Mouse (Mus musculus) embryonic facial prominence, embryonic 15.5 days (tissue): ENCODE measurements at regions not wholly inside any gene's neighbourhood (a gene's known extent, or its start where the extent isn't known, plus 50 kb on each side); places are given as distances from the start of the nearest gene placed in this dataset.

Experiments
- ATAC-seq: fragments of 200-750 bp; cut with Nextera tagmentation; 2 replicates; pipeline ENCODE4 v1.8.0; 2017; ENCODE audit warnings: low read depth, moderate TSS enrichment; ENCODE audit not compliant: insufficient number of reproducible peaks, low FRiP score, low TSS enrichment
- H3K27ac ChIP-seq: fragments of 300-500 bp; sonication (generic); replicated peaks from 2 replicates; pipeline ENCODE4 v1.5.1; 2015; ENCODE audit warnings: mild to moderate bottlenecking, inconsistent platforms
- H3K27me3 ChIP-seq: fragments of 300-500 bp; sonication (generic); 2 replicates; pipeline ENCODE4 v1.6.1; 2015; ENCODE audit warnings: inconsistent platforms
- H3K36me3 ChIP-seq: fragments of 300-500 bp; sonication (generic); 2 replicates; pipeline ENCODE4 v1.6.1; 2015; ENCODE audit warnings: mild to moderate bottlenecking, inconsistent platforms
- H3K4me1 ChIP-seq: fragments of 300-500 bp; sonication (generic); 2 replicates; pipeline ENCODE4 v1.6.1; 2015; ENCODE audit warnings: inconsistent platforms
- H3K4me2 ChIP-seq: fragments of 300-500 bp; sonication (generic); replicated peaks from 2 replicates; pipeline ENCODE4 v1.6.1; 2015; ENCODE audit warnings: mild to moderate bottlenecking, inconsistent platforms
- H3K4me3 ChIP-seq: fragments of 300-500 bp; sonication (generic); replicated peaks from 2 replicates; pipeline ENCODE4 v1.5.1; 2015; ENCODE audit warnings: mild to moderate bottlenecking, inconsistent platforms
- H3K9ac ChIP-seq: fragments of 300-500 bp; sonication (generic); 2 replicates; pipeline ENCODE4 v1.6.1; 2015; ENCODE audit warnings: inconsistent platforms
- H3K9me3 ChIP-seq: fragments of 300-500 bp; sonication (generic); replicated peaks from 2 replicates; pipeline ENCODE4 v1.6.1; 2016; ENCODE audit warnings: inconsistent platforms
- WGBS: fragments of 180-500 bp; shearing (Covaris S2); methylation state at CpG from one replicate; pipeline ENCODE4 v1.1.7; 2015; 5-methylcytosine and 5-hydroxymethylcytosine counted together

DNA sequence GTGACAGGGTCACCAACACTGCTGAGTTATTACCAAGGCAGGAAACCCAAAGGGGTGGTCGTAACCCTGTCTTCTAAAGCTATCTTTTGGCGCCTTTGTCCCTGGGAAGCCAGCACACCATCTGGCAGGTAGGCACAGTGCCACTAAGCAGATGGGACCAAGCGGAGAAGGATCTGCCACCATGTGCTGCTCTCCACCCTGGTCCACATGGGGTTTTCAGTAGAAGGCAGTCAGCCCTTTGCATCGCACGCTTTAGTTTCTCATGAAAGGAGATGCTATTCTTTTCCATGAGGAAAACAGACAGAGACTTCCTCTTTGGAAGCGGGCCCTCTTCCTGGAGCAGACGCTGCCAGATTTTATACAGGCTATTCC is 358.3 kb upstream of the Mmadhc start:
- Histone ChIP-seq H3K4me2 (no peak overlapping the region), H3K36me3 (no peaks in the 10 kb centered on the region), H3K27ac (peak overlapping the region; percentile 24; the same call in 1 of the 2 replicates), H3K4me3 (no peak overlapping the region), H3K9me3 (no peaks in the 10 kb centered on the region), H3K4me1 (no peaks in the 10 kb centered on the region), H3K9ac (no peak overlapping the region), H3K27me3 (no peaks in the 10 kb centered on the region)
- WGBS, result 63% methylated on average over 7 of the region's 7 CpGs
- no peak for ATAC-seq

DNA sequence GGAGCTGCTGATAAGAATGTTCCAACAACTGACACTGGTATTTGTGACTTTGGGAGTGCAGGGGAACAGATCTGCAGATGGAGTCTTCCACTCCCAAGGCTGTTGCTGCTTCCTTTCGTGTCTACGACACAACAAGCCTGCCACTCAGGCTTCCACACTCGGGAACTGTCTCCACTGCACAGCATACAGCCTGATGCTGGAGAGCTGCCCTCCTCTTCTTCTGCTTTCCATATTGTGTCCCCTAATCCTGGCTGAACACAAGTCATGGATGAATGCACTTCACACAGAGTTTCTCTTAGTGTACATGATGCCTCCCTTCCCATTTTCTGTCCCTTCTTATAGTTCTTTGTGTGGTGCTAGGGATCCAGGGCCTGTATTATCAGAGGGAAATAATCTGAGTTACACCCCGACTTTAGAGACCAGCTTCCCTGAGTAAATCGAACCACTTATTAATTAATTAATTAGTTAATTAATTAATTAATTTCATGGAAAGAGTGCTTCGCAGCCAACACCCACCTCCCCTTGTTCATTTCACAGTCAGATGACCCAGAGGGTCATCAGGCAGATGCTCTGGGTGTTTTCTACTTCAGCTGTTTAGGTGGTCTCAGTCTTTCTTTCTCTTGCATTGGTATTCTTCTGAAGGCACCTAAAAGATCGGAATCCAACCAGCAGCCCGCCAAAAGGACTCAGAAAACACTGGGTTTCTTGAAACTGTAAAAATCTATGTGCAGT is 357.8 kb upstream of the Mmadhc start:
- no peak overlapping the region for H3K4me2 ChIP-seq
- no peaks in the 10 kb centered on the region for H3K4me1 ChIP-seq
- H3K27me3 ChIP-seq, result no peaks in the 10 kb centered on the region
- 80% methylated on average over 8 of the region's 8 CpGs for WGBS
- no peaks in the 10 kb centered on the region for H3K9me3 ChIP-seq
- H3K36me3 ChIP-seq, result no peaks in the 10 kb centered on the region
- H3K4me3 ChIP-seq, result no peak overlapping the region
- H3K27ac ChIP-seq, result peak overlapping the region; percentile 24; the same call in 1 of the 2 replicates
- no peak for ATAC-seq
- no peak overlapping the region for H3K9ac ChIP-seq

DNA sequence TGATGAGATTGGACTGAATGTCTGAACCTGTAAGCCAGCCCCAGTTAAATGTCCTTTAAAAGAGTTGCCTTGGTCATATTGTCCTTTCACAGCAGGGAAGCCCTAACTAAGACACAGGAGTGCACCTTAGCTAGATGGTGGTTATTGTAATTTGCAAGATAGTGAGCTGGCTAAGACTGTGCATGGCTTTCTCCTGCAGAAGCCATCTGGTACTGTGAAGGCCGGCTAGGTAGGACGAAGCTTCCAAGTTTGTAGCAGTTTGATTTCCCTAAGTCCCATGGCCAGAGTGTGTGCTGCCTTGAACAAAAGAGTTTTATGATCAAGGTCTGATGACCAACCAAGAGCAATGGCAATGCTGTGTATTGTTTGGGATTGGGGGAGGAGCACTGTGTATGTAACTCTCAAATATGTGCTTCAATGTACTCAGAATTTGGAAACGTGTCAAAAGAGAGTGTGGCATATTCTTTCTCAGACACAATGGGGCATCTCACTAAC is 356.6 kb upstream of the Mmadhc start:
- Histone ChIP-seq H3K4me3 (no peak overlapping the region), H3K9ac (no peak overlapping the region), H3K4me1 (no peaks in the 10 kb centered on the region), H3K36me3 (no peaks in the 10 kb centered on the region), H3K27me3 (no peaks in the 10 kb centered on the region), H3K27ac (no peak overlapping the region), H3K9me3 (no peaks in the 10 kb centered on the region), H3K4me2 (no peak overlapping the region)
- no peak for ATAC-seq
- WGBS, result 84% methylated on average over 3 of the region's 3 CpGs

DNA sequence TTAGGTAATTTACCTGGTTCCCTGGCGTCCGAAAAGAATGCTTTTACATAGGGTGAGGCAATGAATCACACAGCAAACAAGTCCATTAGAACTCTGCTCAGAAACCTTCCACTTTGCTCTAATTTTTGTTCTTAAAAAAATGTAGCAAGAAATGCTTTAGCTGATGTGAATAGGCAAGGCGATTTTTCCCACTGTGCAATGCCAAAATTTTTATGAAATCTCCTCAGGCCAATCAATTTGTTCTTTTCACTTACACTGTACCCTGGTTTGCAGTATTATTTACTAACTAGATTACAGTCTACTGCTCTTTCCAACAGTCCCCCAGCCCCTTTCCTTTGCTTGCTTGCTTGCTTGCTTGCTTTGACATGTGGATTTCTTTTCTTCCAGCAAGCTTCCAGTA is 353.1 kb upstream of the Mmadhc start:
- H3K9ac ChIP-seq, result no peak overlapping the region
- H3K9me3 ChIP-seq, result no peaks in the 10 kb centered on the region
- H3K4me2 ChIP-seq, result no peak overlapping the region
- no peaks in the 10 kb centered on the region for H3K4me1 ChIP-seq
- 64% methylated on average over 3 of the region's 3 CpGs for WGBS
- no peak overlapping the region for H3K4me3 ChIP-seq
- no peaks in the 10 kb centered on the region for H3K36me3 ChIP-seq
- H3K27ac ChIP-seq, result no peak overlapping the region
- H3K27me3 ChIP-seq, result no peaks in the 10 kb centered on the region
- no peak for ATAC-seq

DNA sequence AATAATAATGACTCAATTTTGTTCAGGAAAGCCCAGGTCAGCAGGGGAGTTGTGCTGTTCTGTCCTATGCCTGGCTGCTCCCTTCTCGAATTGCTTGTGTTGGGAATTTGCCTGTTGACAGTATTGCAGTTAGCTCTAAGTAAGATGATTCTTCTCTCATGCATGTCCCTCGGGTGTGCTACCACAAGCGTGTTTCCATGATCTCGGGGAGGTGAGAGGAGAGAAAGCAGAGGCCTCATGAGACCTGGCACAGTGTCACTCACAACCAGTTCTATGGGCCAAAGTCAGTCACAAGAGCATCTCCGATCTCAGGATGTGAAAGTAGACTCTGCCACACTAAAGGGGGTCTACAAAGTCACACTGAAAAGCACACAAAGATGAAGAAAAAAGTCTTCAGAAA is 346.6 kb upstream of the Mmadhc start:
- 64% methylated on average over 5 of the region's 5 CpGs for WGBS
- no peaks in the 10 kb centered on the region for H3K27me3 ChIP-seq
- no peaks in the 10 kb centered on the region for H3K4me1 ChIP-seq
- ATAC-seq, result no peak
- no peaks in the 10 kb centered on the region for H3K36me3 ChIP-seq
- H3K9ac ChIP-seq, result no peak overlapping the region
- H3K4me3 ChIP-seq, result no peak overlapping the region
- no peaks in the 10 kb centered on the region for H3K9me3 ChIP-seq
- no peak overlapping the region for H3K4me2 ChIP-seq
- H3K27ac ChIP-seq, result no peak overlapping the region

DNA sequence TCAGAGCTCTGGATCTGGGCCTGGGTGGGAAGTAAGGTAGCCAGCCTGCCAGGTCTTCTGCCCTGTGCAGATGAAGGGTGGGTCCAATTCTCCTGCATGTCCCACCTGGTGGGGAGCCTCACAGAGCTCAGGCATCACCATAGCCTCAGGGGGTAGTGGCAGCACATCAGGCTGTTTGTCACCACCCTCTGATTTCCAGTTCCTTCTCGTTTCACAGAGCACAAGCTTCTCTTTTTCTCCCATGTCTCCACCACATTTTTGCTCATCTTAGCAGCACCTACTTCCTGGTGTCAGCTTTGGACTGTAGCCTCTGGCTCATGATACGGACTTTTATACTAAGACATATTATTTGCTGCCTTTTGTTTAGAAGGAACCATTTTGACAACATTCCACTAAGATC is 345.6 kb upstream of the Mmadhc start:
- WGBS, result 65% methylated on average over 2 of the region's 2 CpGs
- H3K4me3 ChIP-seq, result no peak overlapping the region
- H3K9me3 ChIP-seq, result no peaks in the 10 kb centered on the region
- no peak overlapping the region for H3K4me2 ChIP-seq
- H3K9ac ChIP-seq, result no peak overlapping the region
- H3K4me1 ChIP-seq, result no peaks in the 10 kb centered on the region
- no peak for ATAC-seq
- no peaks in the 10 kb centered on the region for H3K27me3 ChIP-seq
- H3K27ac ChIP-seq, result no peak overlapping the region
- H3K36me3 ChIP-seq, result no peaks in the 10 kb centered on the region

DNA sequence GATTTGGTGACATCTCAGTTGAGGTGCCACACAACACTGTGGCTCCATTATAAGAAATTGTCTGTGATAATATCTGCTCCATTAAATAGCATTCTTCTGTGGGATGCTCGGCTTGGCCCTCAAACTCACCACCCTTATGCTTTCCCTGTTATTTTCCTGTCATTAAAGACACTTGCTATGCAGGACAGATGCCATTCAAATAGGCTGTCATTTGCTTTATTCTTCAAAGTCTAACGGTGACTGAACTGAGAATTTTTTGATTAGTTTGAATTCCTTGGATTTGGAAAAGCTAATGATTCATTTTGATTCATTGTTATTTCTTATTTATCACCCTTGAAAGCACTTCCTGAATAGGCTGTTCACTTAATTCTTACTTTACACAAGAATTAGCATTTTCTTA is 339.3 kb upstream of the Mmadhc start:
- Histone ChIP-seq H3K27ac (no peak overlapping the region), H3K9ac (no peak overlapping the region), H3K4me2 (no peak overlapping the region), H3K4me1 (no peaks in the 10 kb centered on the region), H3K4me3 (no peak overlapping the region), H3K27me3 (no peaks in the 10 kb centered on the region), H3K36me3 (no peaks in the 10 kb centered on the region), H3K9me3 (no peaks in the 10 kb centered on the region)
- no peak for ATAC-seq
- 68% methylated on average over 2 of the region's 2 CpGs for WGBS

DNA sequence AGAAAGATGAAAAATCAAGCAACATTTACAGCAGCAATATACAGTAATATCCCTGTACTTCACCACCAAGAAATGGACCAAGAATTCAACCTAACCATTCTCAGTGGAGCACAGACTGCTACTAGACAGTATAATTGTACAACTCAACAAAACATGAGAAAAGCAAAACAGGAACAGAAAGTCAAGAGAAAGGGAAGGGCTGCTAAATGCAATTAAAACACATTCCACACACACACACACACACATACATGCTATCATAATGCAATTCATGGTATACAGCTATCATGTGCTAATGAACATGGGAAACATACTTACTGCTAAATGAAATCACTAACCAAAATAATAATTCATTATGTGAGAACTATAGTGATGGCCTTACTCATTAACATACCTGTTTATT is 335.2 kb upstream of the Mmadhc start:
- H3K4me1 ChIP-seq, result no peaks in the 10 kb centered on the region
- no peak overlapping the region for H3K4me2 ChIP-seq
- no peak for ATAC-seq
- H3K9ac ChIP-seq, result no peak overlapping the region
- no peaks in the 10 kb centered on the region for H3K36me3 ChIP-seq
- no peaks in the 10 kb centered on the region for H3K27me3 ChIP-seq
- no peak overlapping the region for H3K4me3 ChIP-seq
- no peak overlapping the region for H3K27ac ChIP-seq
- no peaks in the 10 kb centered on the region for H3K9me3 ChIP-seq

DNA sequence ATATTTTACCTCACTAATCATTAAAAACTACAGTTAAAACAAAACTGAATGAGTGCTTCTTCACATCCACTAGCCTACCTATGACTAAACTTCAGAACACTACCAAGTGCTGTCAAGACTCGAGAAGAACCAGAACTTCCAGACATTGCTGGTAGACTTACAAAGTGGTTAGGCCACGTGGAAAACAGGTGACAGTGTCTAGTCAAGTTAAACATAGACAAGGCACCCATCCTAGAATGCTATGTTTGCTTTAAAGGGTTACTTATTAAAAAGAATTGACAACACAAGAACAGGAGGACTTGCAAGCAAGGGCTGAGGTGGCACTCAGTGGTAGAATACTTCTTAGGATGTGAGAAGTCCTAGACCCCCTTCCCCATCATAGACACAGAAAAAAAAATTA is 330.9 kb upstream of the Mmadhc start:
- H3K4me3 ChIP-seq, result no peak overlapping the region
- no peaks in the 10 kb centered on the region for H3K36me3 ChIP-seq
- no peaks in the 10 kb centered on the region for H3K27me3 ChIP-seq
- ATAC-seq, result no peak
- H3K9me3 ChIP-seq, result no peaks in the 10 kb centered on the region
- no peaks in the 10 kb centered on the region for H3K4me1 ChIP-seq
- H3K27ac ChIP-seq, result no peak overlapping the region
- H3K4me2 ChIP-seq, result no peak overlapping the region
- WGBS, result 70% methylated on average over 2 of the region's 2 CpGs
- H3K9ac ChIP-seq, result no peak overlapping the region

DNA sequence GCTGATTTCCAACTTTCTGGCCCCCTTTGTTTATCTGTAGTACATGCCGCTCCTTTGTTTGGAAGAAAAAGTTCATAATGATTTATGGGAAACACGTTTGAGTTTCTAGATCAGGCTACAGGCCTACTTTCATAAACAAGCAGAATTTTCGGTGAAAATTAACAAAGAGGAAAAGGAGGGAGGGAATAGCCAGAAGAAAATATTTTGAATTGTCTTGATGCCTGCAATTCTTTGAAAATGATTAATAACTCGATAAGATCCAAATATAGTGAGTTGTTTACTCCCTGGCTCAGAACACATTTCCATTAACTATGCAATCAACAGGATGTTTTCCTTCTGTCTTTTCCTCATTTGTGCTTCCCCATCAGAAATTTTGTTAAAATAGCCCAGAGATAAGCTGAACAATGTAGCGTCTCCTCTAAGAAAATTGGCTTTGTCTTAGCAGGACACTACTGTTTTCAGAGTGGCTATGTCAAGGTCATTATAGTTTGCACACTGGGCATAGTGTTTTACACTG is 328.7 kb upstream of the Mmadhc start:
- WGBS, result 72% methylated on average over 5 of the region's 5 CpGs
- Histone ChIP-seq H3K9me3 (no peaks in the 10 kb centered on the region), H3K4me2 (no peak overlapping the region), H3K4me3 (no peak overlapping the region), H3K27me3 (no peaks in the 10 kb centered on the region), H3K4me1 (no peaks in the 10 kb centered on the region), H3K9ac (no peak overlapping the region), H3K36me3 (no peaks in the 10 kb centered on the region), H3K27ac (no peak overlapping the region)
- no peak for ATAC-seq

DNA sequence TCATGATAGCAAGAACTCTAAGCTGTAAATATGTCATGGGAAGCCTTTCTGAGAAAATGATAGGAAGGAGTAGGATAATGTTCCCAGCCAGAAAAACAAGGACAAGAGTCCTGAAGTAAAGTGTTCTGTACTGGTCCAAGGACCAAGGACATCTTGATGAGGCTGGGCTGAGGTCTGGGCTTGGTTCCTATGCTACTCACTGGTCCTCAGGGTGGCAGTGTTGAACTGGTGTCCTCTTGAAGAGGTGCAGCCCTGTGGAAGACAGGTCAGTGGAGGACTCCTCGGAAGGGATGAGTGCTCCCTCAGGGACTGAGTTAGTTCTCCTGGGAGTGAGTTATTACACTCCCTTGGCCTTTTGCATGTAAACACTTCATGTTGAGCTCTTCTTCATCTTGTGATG is 312.5 kb upstream of the Mmadhc start:
- Histone ChIP-seq H3K9ac (no peak overlapping the region), H3K27me3 (no peaks in the 10 kb centered on the region), H3K4me2 (no peak overlapping the region), H3K4me1 (no peaks in the 10 kb centered on the region), H3K27ac (no peak overlapping the region), H3K4me3 (no peak overlapping the region), H3K9me3 (no peaks in the 10 kb centered on the region), H3K36me3 (no peaks in the 10 kb centered on the region)
- WGBS, result 72% methylated on average over 1 of the region's 1 CpGs
- no peak for ATAC-seq

DNA sequence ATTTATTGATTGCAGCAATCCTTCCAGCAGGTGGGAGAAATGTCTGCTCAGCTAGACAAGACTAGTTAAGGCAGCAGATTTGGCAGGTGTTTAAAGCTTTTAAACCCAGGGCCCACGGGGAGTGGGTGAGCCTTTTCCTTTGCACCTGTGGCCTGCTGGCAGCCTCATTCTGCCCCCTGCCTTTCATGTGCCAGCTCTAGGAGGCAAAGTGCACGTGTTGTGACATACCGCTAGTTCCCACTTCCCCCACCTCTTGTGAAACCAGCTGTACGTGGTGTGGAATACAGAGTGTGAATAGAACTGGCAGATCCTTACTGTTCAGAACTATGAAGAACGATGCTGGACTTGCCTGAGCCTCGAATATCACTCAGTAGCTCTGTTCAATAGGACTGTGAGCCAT is 292.6 kb upstream of the Mmadhc start:
- no peaks in the 10 kb centered on the region for H3K9me3 ChIP-seq
- no peaks in the 10 kb centered on the region for H3K27me3 ChIP-seq
- no peak overlapping the region for H3K4me2 ChIP-seq
- no peak overlapping the region for H3K4me3 ChIP-seq
- no peak; the same call in 1 of the 2 replicates for ATAC-seq
- H3K27ac ChIP-seq, result no peak overlapping the region
- H3K4me1 ChIP-seq, result no peaks in the 10 kb centered on the region
- no peak overlapping the region for H3K9ac ChIP-seq
- 54% methylated on average over 6 of the region's 6 CpGs for WGBS
- H3K36me3 ChIP-seq, result no peaks in the 10 kb centered on the region
